In the genomic region with DNA sequence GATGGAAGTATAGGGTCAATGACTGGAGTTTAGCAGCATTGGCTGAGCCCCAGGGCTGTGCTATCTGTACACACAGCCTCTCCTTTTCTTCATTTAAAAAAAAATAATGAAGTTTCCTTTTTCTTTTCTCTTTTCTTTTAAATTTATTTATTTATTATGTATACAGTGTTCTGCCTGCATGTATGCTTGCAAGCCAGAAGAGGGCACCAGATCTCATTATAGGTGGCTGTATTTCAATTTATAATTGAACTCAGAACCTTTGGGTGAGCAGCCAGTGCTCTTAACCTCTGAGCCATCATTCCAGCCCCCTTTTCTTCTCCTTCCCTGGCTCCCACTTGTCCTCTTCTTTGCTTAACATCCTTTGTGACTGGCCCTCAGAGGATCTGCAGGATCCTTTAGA, we compare ENCODE assay signal across 29 mouse cellular contexts.
DNase-seq lines count a peak whose midpoint lies in the region; ATAC-seq and TF ChIP-seq lines count a peak whose summit lies in the region.
"Had no signal": no experiment of that assay in that cellular context is flagged by ENCODE, and none has a peak within 500 bp of the region (broad histone marks: within the 10 kb centered on the region; RNA-seq: fewer than 3 reads in every experiment).

No protein-coding gene starts in this region.

- no peaks in the 10 kb centered on the region for H3K9me3 ChIP-seq in kidney, postnatal 0 days (replicated peaks; ENCODE audit: low read length)
- H3K9me3 ChIP-seq in kidney, embryonic 14.5 days (ENCODE audit: control insufficient read depth, low read length): no peaks in the 10 kb centered on the region
- H3K9me3 ChIP-seq in lung, embryonic 14.5 days (ENCODE audit: low read depth, low read length): no peaks in the 10 kb centered on the region
- no peaks in the 10 kb centered on the region for H3K9me3 ChIP-seq in lung, postnatal 0 days (ENCODE audit: low read length)
- H3K9me3 ChIP-seq: embryonic facial prominence, embryonic 10.5 days; embryonic facial prominence, embryonic 15.5 days; forebrain, embryonic 12.5 days; heart, embryonic 13.5 days; hindbrain, embryonic 15.5 days; liver, embryonic 15.5 days; megakaryocyte, embryonic 14.5 days; midbrain, embryonic 12.5 days; stomach, embryonic 15.5 days had no signal

- no peak overlapping the region for H3K4me3 ChIP-seq in kidney, postnatal 0 days (replicated peaks; ENCODE audit: low read depth, low read length)
- no peak overlapping the region for H3K4me3 ChIP-seq in kidney, embryonic 14.5 days (ENCODE audit: low read length)
- H3K4me3 ChIP-seq in lung, embryonic 14.5 days (ENCODE audit: low read depth, low read length): no peak overlapping the region
- no peak overlapping the region for H3K4me3 ChIP-seq in lung, postnatal 0 days (ENCODE audit: low read depth, low read length)
- H3K4me3 ChIP-seq: embryonic facial prominence, embryonic 10.5 days; embryonic facial prominence, embryonic 15.5 days; forebrain, embryonic 12.5 days; heart, embryonic 13.5 days; hindbrain, embryonic 15.5 days; liver, embryonic 15.5 days; megakaryocyte, embryonic 14.5 days; midbrain, embryonic 12.5 days; stomach, embryonic 15.5 days had no signal

- H3K27me3 ChIP-seq in kidney, postnatal 0 days (ENCODE audit: insufficient read depth, low read length): no peaks in the 10 kb centered on the region
- H3K27me3 ChIP-seq in kidney, embryonic 14.5 days (ENCODE audit: control insufficient read depth, insufficient read depth, low read length): no peaks in the 10 kb centered on the region
- no peaks in the 10 kb centered on the region for H3K27me3 ChIP-seq in lung, embryonic 14.5 days (ENCODE audit: insufficient read depth, low read length)
- H3K27me3 ChIP-seq in lung, postnatal 0 days (replicated peaks; ENCODE audit: insufficient read depth, low read length): no peaks in the 10 kb centered on the region
- H3K27me3 ChIP-seq: embryonic facial prominence, embryonic 15.5 days; forebrain, embryonic 12.5 days; heart, embryonic 13.5 days; hindbrain, embryonic 15.5 days; liver, embryonic 15.5 days; megakaryocyte, embryonic 14.5 days; midbrain, embryonic 12.5 days; stomach, embryonic 15.5 days had no signal

- H3K4me1 ChIP-seq in kidney, postnatal 0 days (replicated peaks; ENCODE audit: insufficient read depth, low read length): no peaks in the 10 kb centered on the region
- no peaks in the 10 kb centered on the region for H3K4me1 ChIP-seq in kidney, embryonic 14.5 days (ENCODE audit: control insufficient read depth, insufficient read depth, low read length)
- H3K4me1 ChIP-seq in lung, embryonic 14.5 days (ENCODE audit: insufficient read depth): no peaks in the 10 kb centered on the region
- no peaks in the 10 kb centered on the region for H3K4me1 ChIP-seq in lung, postnatal 0 days (ENCODE audit: insufficient read depth, low read depth, low read length)
- H3K4me1 ChIP-seq: embryonic facial prominence, embryonic 10.5 days; embryonic facial prominence, embryonic 15.5 days; hindbrain, embryonic 15.5 days; liver, embryonic 15.5 days; megakaryocyte, embryonic 14.5 days; midbrain, embryonic 12.5 days; stomach, embryonic 15.5 days had no signal

- no peak overlapping the region for H3K27ac ChIP-seq in kidney, postnatal 0 days
- H3K27ac ChIP-seq in kidney, embryonic 14.5 days (ENCODE audit: low read depth, low read length): no peak overlapping the region
- H3K27ac ChIP-seq in lung, embryonic 14.5 days (ENCODE audit: low read depth): no peak overlapping the region
- no peak overlapping the region for H3K27ac ChIP-seq in lung, postnatal 0 days (ENCODE audit: low read length)
- H3K27ac ChIP-seq: embryonic facial prominence, embryonic 10.5 days; embryonic facial prominence, embryonic 15.5 days; forebrain, embryonic 12.5 days; heart, embryonic 13.5 days; hindbrain, embryonic 15.5 days; liver, embryonic 15.5 days; midbrain, embryonic 12.5 days; stomach, embryonic 15.5 days had no signal

- H3K4me2 ChIP-seq in kidney, postnatal 0 days (ENCODE audit: low read length): no peak overlapping the region
- no peak overlapping the region for H3K4me2 ChIP-seq in kidney, embryonic 14.5 days (replicated peaks; ENCODE audit: low read depth, low read length)
- H3K4me2 ChIP-seq in lung, embryonic 14.5 days: no peak overlapping the region
- no peak overlapping the region for H3K4me2 ChIP-seq in lung, postnatal 0 days (replicated peaks; ENCODE audit: low read depth, low read length)
- H3K4me2 ChIP-seq: embryonic facial prominence, embryonic 15.5 days; forebrain, embryonic 12.5 days; heart, embryonic 13.5 days; hindbrain, embryonic 15.5 days; liver, embryonic 15.5 days; midbrain, embryonic 12.5 days; stomach, embryonic 15.5 days had no signal

- TF ChIP-seq EP300 in lung, postnatal 0 days (IDR thresholded peaks at IDR 0.05): no peak

- no peak overlapping the region for H3K9ac ChIP-seq in kidney, postnatal 0 days (ENCODE audit: low read depth, low read length)
- no peak overlapping the region for H3K9ac ChIP-seq in kidney, embryonic 14.5 days (ENCODE audit: low read depth, low read length)
- H3K9ac ChIP-seq in lung, embryonic 14.5 days: no peak overlapping the region
- no peak overlapping the region for H3K9ac ChIP-seq in lung, postnatal 0 days (replicated peaks; ENCODE audit: low read depth)
- H3K9ac ChIP-seq: embryonic facial prominence, embryonic 15.5 days; forebrain, embryonic 12.5 days; forebrain, postnatal 0 days; heart, embryonic 13.5 days; hindbrain, embryonic 15.5 days; liver, embryonic 15.5 days; midbrain, embryonic 12.5 days; stomach, embryonic 15.5 days had no signal

- no peak for DNase-seq in kidney, postnatal 0 days (ENCODE audit: low spot score)
- no peak for DNase-seq in lung, embryonic 14.5 days
- DNase-seq in lung, postnatal 0 days (ENCODE audit: low spot score): no peak
- DNase-seq in ES-CJ7 (ENCODE audit: low read depth, low spot score): peak; percentile 8
- DNase-seq in cerebellum, adult 11 months: no peak
- DNase-seq: adrenal gland, adult 8-10 months; cerebellum, adult 8-10 months; cerebellum, postnatal 25 days; forebrain, postnatal 0 days; gastrocnemius, postnatal 25 days; heart, adult 18-20 months; heart, postnatal 10 days; kidney, adult 8-10 months; kidney, postnatal 14 days; left cerebral cortex, postnatal 4 days; lung, postnatal 4 days; right cerebral cortex, postnatal 25 days; thymus, postnatal 14 days had no signal

- ATAC-seq in kidney, postnatal 0 days (replicated peaks; ENCODE audit: low FRiP score, low read depth): no peak
- ATAC-seq in kidney, embryonic 14.5 days (ENCODE audit: low FRiP score, low TSS enrichment): no peak
- no peak for ATAC-seq in lung, embryonic 14.5 days (ENCODE audit: insufficient read depth)
- ATAC-seq in lung, postnatal 0 days: no peak
- ATAC-seq in frontal cortex, adult (ENCODE audit: low TSS enrichment): no peak
- ATAC-seq: forebrain, postnatal 0 days had no signal

- peak; percentile 53 for TF ChIP-seq CTCF in kidney, postnatal 0 days (IDR thresholded peaks at IDR 0.05; ENCODE audit: low read depth)
- TF ChIP-seq CTCF in lung, embryonic 14.5 days (IDR thresholded peaks at IDR 0.05; ENCODE audit: low read depth): peak; percentile 32; the same call in 1 of the 2 replicates
- TF ChIP-seq CTCF in lung, postnatal 0 days (IDR thresholded peaks at IDR 0.05): no peak

- H3K36me3 ChIP-seq in kidney, postnatal 0 days (ENCODE audit: insufficient read depth, low read length): no peaks in the 10 kb centered on the region
- no peaks in the 10 kb centered on the region for H3K36me3 ChIP-seq in kidney, embryonic 14.5 days (ENCODE audit: control insufficient read depth, insufficient read depth, low read length)
- no peaks in the 10 kb centered on the region for H3K36me3 ChIP-seq in lung, embryonic 14.5 days (ENCODE audit: insufficient read depth)
- no peaks in the 10 kb centered on the region for H3K36me3 ChIP-seq in lung, postnatal 0 days (ENCODE audit: insufficient read depth, low read length)
- H3K36me3 ChIP-seq: embryonic facial prominence, embryonic 10.5 days; embryonic facial prominence, embryonic 15.5 days; forebrain, embryonic 12.5 days; heart, embryonic 13.5 days; hindbrain, embryonic 15.5 days; liver, embryonic 15.5 days; midbrain, embryonic 12.5 days; stomach, embryonic 15.5 days had no signal
